Mouse (Mus musculus): ENCODE data around the gene Apoa2. TPM values are rescaled to one million over a fixed set of nuclear protein-coding genes. Genes with fewer than 3 reads are reported as not detected.
A peak's percentile ranks its signal among the peaks of the same experiment; 100 is the strongest.

The Apoa2 gene
- total RNA-seq (2014; rRNA removed) (0.92 and 2.0 TPM in 2 replicates), polyA plus RNA-seq (2015; fragmentation: Nextera tagmentation; extraction: Ambion mirVana) (2.7 and 4.0 TPM in 2 replicates)

DNA sequence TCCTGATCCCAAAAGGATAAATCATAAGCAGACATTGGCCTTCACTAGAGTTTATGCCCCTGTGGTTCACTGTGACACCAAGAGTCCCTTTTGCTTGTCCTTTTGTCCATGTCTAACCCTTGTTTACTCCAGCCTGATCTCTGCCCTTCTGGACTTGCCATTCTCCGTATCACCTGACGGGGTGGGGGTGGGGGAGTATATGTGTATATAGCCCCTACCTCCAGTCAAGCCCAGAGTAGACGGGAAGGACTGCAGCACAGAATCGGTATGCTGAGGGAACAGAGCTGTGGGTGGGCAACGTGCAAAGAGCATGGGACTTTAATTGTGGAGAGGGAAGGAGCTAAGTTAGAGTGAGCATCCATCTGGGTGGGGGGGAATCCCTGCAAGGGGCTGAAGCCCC, at the start of gene Apoa2:
Gene Apoa2 (plus strand): TSS at position 198 of the 400 bp plus-strand sequence.
- Histone ChIP-seq H3K27ac (ENCODE audit: low read depth, low read length) (no peak within 1 kb of the TSS), H3K36me3 (ENCODE audit: insufficient read depth) (peaks cover 1% of the 10 kb centered on the region), H3K9ac (no peak within 1 kb of the TSS), H3K9me3 (ENCODE audit: low read length) (no peaks in the 10 kb centered on the region), H3K4me2 (ENCODE audit: low read depth) (no peak within 1 kb of the TSS), H3K4me1 (ENCODE audit: insufficient read depth) (peaks cover 9% of the 10 kb centered on the region), H3K4me3 (ENCODE audit: low read depth, low read length) (no peak within 1 kb of the TSS), H3K27me3 (ENCODE audit: insufficient read depth, low read length) (no peaks in the 10 kb centered on the region)
- WGBS = 85% methylated on average over 5 of the region's 5 CpGs
- no peak for TF ChIP-seq CTCF (IDR thresholded peaks at IDR 0.05; ENCODE audit: low read depth)
- ATAC-seq (no peak), DNase-seq (no peak)

DNA sequence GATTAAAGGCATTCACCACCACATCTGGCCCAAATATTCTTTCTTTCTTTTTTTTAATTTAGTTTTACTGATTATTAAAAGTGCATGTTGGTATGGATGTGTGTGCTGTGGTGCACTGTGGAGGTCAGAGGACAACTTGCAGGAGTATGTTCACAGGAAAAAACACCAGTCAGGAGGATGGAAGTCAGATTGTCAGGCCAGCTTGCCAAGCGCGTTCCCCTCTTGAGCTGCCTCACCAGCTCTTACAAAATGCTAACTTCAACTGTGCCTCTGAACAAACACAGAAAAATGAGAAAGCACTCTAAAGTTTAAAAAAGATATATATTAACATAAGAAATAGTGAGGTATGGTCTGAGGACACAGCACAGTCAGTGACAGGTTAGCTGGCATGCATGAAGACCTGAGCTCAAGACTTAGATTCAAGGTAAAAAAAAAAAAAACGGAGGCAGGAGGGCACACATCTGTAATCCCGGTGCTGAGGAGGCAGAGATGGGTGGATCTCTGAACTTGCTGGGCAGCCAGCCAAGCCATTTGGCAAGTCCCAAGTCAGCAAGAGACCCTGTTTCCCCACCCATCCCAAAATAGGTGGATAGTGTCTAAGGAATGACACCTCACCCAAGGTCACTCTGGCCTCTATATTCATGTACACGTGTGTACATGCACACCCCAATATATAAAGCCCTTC, 45.2 kb upstream of the Apoa2 start:
- no peak overlapping the region for H3K4me2 ChIP-seq (ENCODE audit: low read depth)
- 87% methylated on average over 5 of the region's 5 CpGs for WGBS
- TF ChIP-seq CTCF (IDR thresholded peaks at IDR 0.05; ENCODE audit: low read depth) = no peak
- no peak overlapping the region for H3K9ac ChIP-seq
- H3K4me3 ChIP-seq (ENCODE audit: low read depth, low read length) = no peak overlapping the region
- no peak overlapping the region for H3K27ac ChIP-seq (ENCODE audit: low read depth, low read length)
- ATAC-seq (no peak), DNase-seq (no peak)
- H3K27me3 ChIP-seq (ENCODE audit: insufficient read depth, low read length) = no peaks in the 10 kb centered on the region
- no peaks in the 10 kb centered on the region for H3K9me3 ChIP-seq (ENCODE audit: low read length)
- H3K36me3 ChIP-seq (ENCODE audit: insufficient read depth) = no peaks in the 10 kb centered on the region
- H3K4me1 ChIP-seq (ENCODE audit: insufficient read depth) = no peaks in the 10 kb centered on the region

GRCm38 (mm10) chr1:171183025-171183424, 41.8 kb upstream of the Apoa2 start:
- Histone ChIP-seq H3K9ac (no peak overlapping the region), H3K4me3 (ENCODE audit: low read depth, low read length) (no peak overlapping the region), H3K4me2 (ENCODE audit: low read depth) (no peak overlapping the region), H3K4me1 (ENCODE audit: insufficient read depth) (no peaks in the 10 kb centered on the region), H3K36me3 (ENCODE audit: insufficient read depth) (no peaks in the 10 kb centered on the region), H3K9me3 (ENCODE audit: low read length) (no peaks in the 10 kb centered on the region), H3K27me3 (ENCODE audit: insufficient read depth, low read length) (no peaks in the 10 kb centered on the region), H3K27ac (ENCODE audit: low read depth, low read length) (no peak overlapping the region)
- ATAC-seq = no peak
- WGBS = 70% methylated on average over 3 of the region's 3 CpGs
- no peak for TF ChIP-seq CTCF (IDR thresholded peaks at IDR 0.05; ENCODE audit: low read depth)
- no peak for DNase-seq

DNA sequence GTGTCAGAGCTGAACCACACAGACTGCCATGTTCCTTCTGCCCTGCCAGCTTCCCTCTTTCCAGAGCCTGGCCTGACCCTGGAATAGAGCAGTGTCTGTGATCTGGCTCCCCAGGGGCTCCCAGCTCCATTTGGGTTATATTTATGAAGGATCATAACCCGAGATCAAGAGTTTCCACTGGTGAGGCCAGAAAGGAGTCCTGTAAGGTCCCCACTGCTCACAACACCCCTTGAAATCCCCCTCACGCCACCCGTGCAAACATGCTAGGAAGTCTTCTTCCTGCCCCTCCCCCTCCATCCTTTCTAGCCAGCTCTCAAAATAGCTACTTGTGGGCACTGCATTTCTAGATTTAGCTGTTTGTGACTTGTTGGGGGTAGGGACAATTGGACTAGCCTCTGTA, 41.2 kb upstream of the Apoa2 start:
- no peaks in the 10 kb centered on the region for H3K9me3 ChIP-seq (ENCODE audit: low read length)
- H3K27ac ChIP-seq (ENCODE audit: low read depth, low read length) = no peak overlapping the region
- no peak overlapping the region for H3K4me3 ChIP-seq (ENCODE audit: low read depth, low read length)
- no peak overlapping the region for H3K4me2 ChIP-seq (ENCODE audit: low read depth)
- ATAC-seq (no peak), DNase-seq (no peak)
- no peak for TF ChIP-seq CTCF (IDR thresholded peaks at IDR 0.05; ENCODE audit: low read depth)
- no peak overlapping the region for H3K9ac ChIP-seq
- no peaks in the 10 kb centered on the region for H3K4me1 ChIP-seq (ENCODE audit: insufficient read depth)
- 80% methylated on average over 3 of the region's 3 CpGs for WGBS
- H3K36me3 ChIP-seq (ENCODE audit: insufficient read depth) = no peaks in the 10 kb centered on the region
- H3K27me3 ChIP-seq (ENCODE audit: insufficient read depth, low read length) = no peaks in the 10 kb centered on the region

GRCm38 (mm10) chr1:171184314-171184713, 40.5 kb upstream of the Apoa2 start:
- H3K36me3 ChIP-seq (ENCODE audit: insufficient read depth) = no peaks in the 10 kb centered on the region
- no peak for ATAC-seq
- TF ChIP-seq CTCF (IDR thresholded peaks at IDR 0.05; ENCODE audit: low read depth) = peak; percentile 10; the same call in 1 of the 2 replicates
- H3K27me3 ChIP-seq (ENCODE audit: insufficient read depth, low read length) = no peaks in the 10 kb centered on the region
- no peak overlapping the region for H3K27ac ChIP-seq (ENCODE audit: low read depth, low read length)
- DNase-seq = no peak
- H3K4me3 ChIP-seq (ENCODE audit: low read depth, low read length) = no peak overlapping the region
- H3K9ac ChIP-seq = no peak overlapping the region
- no peak overlapping the region for H3K4me2 ChIP-seq (ENCODE audit: low read depth)
- H3K4me1 ChIP-seq (ENCODE audit: insufficient read depth) = no peaks in the 10 kb centered on the region
- H3K9me3 ChIP-seq (ENCODE audit: low read length) = no peaks in the 10 kb centered on the region
- 92% methylated on average over 7 of the region's 7 CpGs for WGBS

GRCm38 (mm10) chr1:171185655-171186054, 39.2 kb upstream of the Apoa2 start:
- Histone ChIP-seq H3K9ac (no peak overlapping the region), H3K27ac (ENCODE audit: low read depth, low read length) (no peak overlapping the region), H3K36me3 (ENCODE audit: insufficient read depth) (no peaks in the 10 kb centered on the region), H3K4me3 (ENCODE audit: low read depth, low read length) (no peak overlapping the region), H3K9me3 (ENCODE audit: low read length) (no peaks in the 10 kb centered on the region), H3K4me1 (ENCODE audit: insufficient read depth) (no peaks in the 10 kb centered on the region), H3K27me3 (ENCODE audit: insufficient read depth, low read length) (no peaks in the 10 kb centered on the region; the same call in 1 of the 2 replicates), H3K4me2 (ENCODE audit: low read depth) (no peak overlapping the region)
- ATAC-seq = no peak
- DNase-seq = no peak
- TF ChIP-seq CTCF (IDR thresholded peaks at IDR 0.05; ENCODE audit: low read depth) = no peak
- 60% methylated on average over 8 of the region's 8 CpGs for WGBS

GRCm38 (mm10) chr1:171187851-171188700, 36.8 kb upstream of the Apoa2 start:
- peak; percentile 46 for DNase-seq

More at GRCm38 (mm10) chr1:171187851-171188700, 36.8 kb upstream of the Apoa2 start:
- Histone ChIP-seq H3K9ac (no peak overlapping the region), H3K27ac (ENCODE audit: low read depth, low read length) (no peak overlapping the region), H3K27me3 (ENCODE audit: insufficient read depth, low read length) (peaks cover 8% of the 10 kb centered on the region), H3K36me3 (ENCODE audit: insufficient read depth) (no peaks in the 10 kb centered on the region), H3K4me3 (ENCODE audit: low read depth, low read length) (no peak overlapping the region), H3K4me2 (ENCODE audit: low read depth) (peak overlapping the region; percentile 1; the same call in 1 of the 2 replicates), H3K4me1 (ENCODE audit: insufficient read depth) (peaks cover under 1% of the 10 kb centered on the region; the same call in 1 of the 2 replicates), H3K9me3 (ENCODE audit: low read length) (no peaks in the 10 kb centered on the region)
- 28% methylated on average over 13 of the region's 13 CpGs for WGBS
- no peak for TF ChIP-seq CTCF (IDR thresholded peaks at IDR 0.05; ENCODE audit: low read depth)
- ATAC-seq = peak; percentile 89

All from forebrain, postnatal 0 days (tissue).